Mouse (Mus musculus) midbrain, postnatal 0 days (tissue): Measurements from ENCODE around the gene Snta1. TPM values are rescaled to one million over a fixed set of nuclear protein-coding genes. Genes with fewer than 3 reads are reported as not detected.

Experiments used
- ATAC-seq: fragments of 200-750 bp; cut with Nextera tagmentation; 2 replicates; pipeline ENCODE4 v1.8.0; 2017; ENCODE audit warnings: moderate number of reproducible peaks, mild to moderate bottlenecking, moderate TSS enrichment, moderate library complexity; ENCODE audit not compliant: low FRiP score
- DNase-seq: peaks from one replicate; pipeline ENCODE4 v3.0.0-alpha.2; 2015; ENCODE audit warnings: low spot score
- H3K27ac ChIP-seq: fragments of 300-500 bp; sonication (generic); 2 replicates; pipeline ENCODE4 v1.5.1; 2014; ENCODE audit warnings: low read depth, mild to moderate bottlenecking, low read length, mixed read lengths
- H3K27me3 ChIP-seq: fragments of 300-500 bp; sonication (generic); 2 replicates; pipeline ENCODE4 v1.6.1; 2014; ENCODE audit warnings: low read length, control low read depth, mixed read lengths; ENCODE audit not compliant: insufficient read depth
- H3K36me3 ChIP-seq: fragments of 300-500 bp; sonication (generic); 2 replicates; pipeline ENCODE4 v1.6.1; 2014; ENCODE audit warnings: low read length, control low read depth, mixed read lengths; ENCODE audit not compliant: insufficient read depth
- H3K4me1 ChIP-seq: fragments of 300-500 bp; sonication (generic); 2 replicates; pipeline ENCODE4 v1.6.1; 2014; ENCODE audit warnings: mild to moderate bottlenecking, control low read depth, antibody characterized with exemption, low read length, mixed read lengths; ENCODE audit not compliant: insufficient read depth
- H3K4me2 ChIP-seq: fragments of 300-500 bp; sonication (generic); 2 replicates; pipeline ENCODE4 v1.6.1; 2014; ENCODE audit warnings: low read depth, mild to moderate bottlenecking, low read length, mixed read lengths; ENCODE audit not compliant: poor library complexity, severe bottlenecking
- H3K4me3 ChIP-seq: fragments of 300-500 bp; sonication (generic); 2 replicates; pipeline ENCODE4 v1.5.1; 2014; ENCODE audit warnings: low read depth, mild to moderate bottlenecking, low read length, moderate library complexity
- H3K9ac ChIP-seq: fragments of 300-500 bp; sonication (generic); replicated peaks from 2 replicates; pipeline ENCODE4 v1.6.1; 2014; ENCODE audit warnings: mild to moderate bottlenecking, low read length, moderate library complexity, mixed read lengths; ENCODE audit not compliant: poor library complexity, severe bottlenecking
- H3K9me3 ChIP-seq: fragments of 300-500 bp; sonication (generic); 2 replicates; pipeline ENCODE4 v1.6.1; 2016; ENCODE audit warnings: low read length, control low read depth
- CTCF ChIP-seq: IDR thresholded peaks from 2 replicates; pipeline ENCODE4 v1.5.1; 2016; ENCODE audit warnings: antibody characterized with exemption, mild to moderate bottlenecking
- WGBS: fragments of 180-500 bp; shearing (Covaris S2); extraction: QIAGEN DNeasy Blood & Tissue Kit; methylation state at CpG from one replicate; pipeline ENCODE4 v1.1.7; 2014; 5-methylcytosine and 5-hydroxymethylcytosine counted together
- polyA plus RNA-seq: library from polyadenylated mRNA; unstranded; fragments of >200 nt; fragmentation: Nextera tagmentation; extraction: Ambion mirVana; gene quantifications from 2 replicates; pipeline ENCODE4 v1.2.1, GENCODE M21; 2015
- total RNA-seq: library from RNA; depleted of rRNA; stranded (reverse); fragments of >200 nt; gene quantifications from 2 replicates; pipeline ENCODE4 v1.2.3, GENCODE M21; 2014; rRNA removed

Snta1 gene
- total and polyA plus RNA-seq, 2 experiments from 2014 or later, result 15.8 to 32.0 TPM

DNA sequence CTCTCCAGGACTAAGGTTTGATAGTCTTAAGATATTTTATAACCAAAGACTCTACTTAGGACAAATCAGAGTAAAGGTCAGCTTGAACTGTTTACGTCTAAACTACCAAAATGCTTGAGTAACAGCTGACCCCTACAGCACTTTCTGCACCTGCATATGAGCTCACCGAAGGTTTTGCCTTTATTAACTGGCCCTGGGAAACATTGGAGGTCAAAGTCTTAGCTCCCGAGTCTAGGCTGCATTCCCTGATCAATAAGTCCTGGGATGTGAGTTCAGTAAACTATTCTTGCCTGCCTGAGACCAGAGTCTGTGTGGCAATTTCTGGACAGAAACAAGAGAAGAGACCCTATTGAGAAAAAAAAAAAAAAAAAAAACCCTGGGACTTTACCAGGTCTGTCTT is 59.7 kb downstream of the Snta1 start:
- 92% methylated on average over 3 of the region's 3 CpGs for WGBS
- TF ChIP-seq CTCF, result no peak
- no peak overlapping the region for H3K4me3 ChIP-seq
- H3K27ac ChIP-seq, result no peak overlapping the region
- no peaks in the 10 kb centered on the region for H3K27me3 ChIP-seq
- no peak for ATAC-seq
- no peak overlapping the region for H3K4me2 ChIP-seq
- H3K9ac ChIP-seq, result no peak overlapping the region
- H3K36me3 ChIP-seq, result peaks cover 24% of the 10 kb centered on the region
- H3K4me1 ChIP-seq, result no peaks in the 10 kb centered on the region
- DNase-seq, result no peak
- H3K9me3 ChIP-seq, result no peaks in the 10 kb centered on the region

- Histone ChIP-seq H3K9ac (no peak overlapping the region), H3K4me2 (no peak overlapping the region), H3K27me3 (no peaks in the 10 kb centered on the region), H3K27ac (no peak overlapping the region), H3K36me3 (peaks cover 14% of the 10 kb centered on the region; the same call in 1 of the 2 replicates), H3K4me1 (no peaks in the 10 kb centered on the region), H3K4me3 (no peak overlapping the region), H3K9me3 (no peaks in the 10 kb centered on the region)
- WGBS, result 68% methylated on average over 2 of the region's 2 CpGs
- no peak for DNase-seq
- ATAC-seq, result no peak
- no peak for TF ChIP-seq CTCF
Measured at GRCm38 (mm10) chr2:154339356-154339755, 68.5 kb downstream of the Snta1 start.

GRCm38 (mm10) chr2:154338161-154338560 is 69.7 kb downstream of the Snta1 start:
- Histone ChIP-seq H3K4me3 (no peak overlapping the region), H3K27me3 (no peaks in the 10 kb centered on the region), H3K27ac (no peak overlapping the region), H3K4me1 (no peaks in the 10 kb centered on the region), H3K9ac (no peak overlapping the region), H3K36me3 (peaks cover 14% of the 10 kb centered on the region; the same call in 1 of the 2 replicates), H3K4me2 (no peak overlapping the region), H3K9me3 (no peaks in the 10 kb centered on the region)
- WGBS, result 81% methylated on average over 1 of the region's 1 CpGs
- no peak for DNase-seq
- no peak for ATAC-seq
- no peak for TF ChIP-seq CTCF

- Histone ChIP-seq H3K4me3 (no peak overlapping the region), H3K9me3 (no peaks in the 10 kb centered on the region), H3K27ac (no peak overlapping the region), H3K4me2 (no peak overlapping the region), H3K9ac (no peak overlapping the region), H3K27me3 (no peaks in the 10 kb centered on the region), H3K36me3 (0 out of 2 replicates have a peak, but pooled peaks cover 3% of the 10 kb centered on the region), H3K4me1 (no peaks in the 10 kb centered on the region)
- DNase-seq, result no peak
- ATAC-seq, result no peak
- no peak for TF ChIP-seq CTCF
- 82% methylated on average over 4 of the region's 4 CpGs for WGBS
Measured at GRCm38 (mm10) chr2:154335572-154335971, 72.3 kb downstream of the Snta1 start.

GRCm38 (mm10) chr2:154326852-154327251 is 81.0 kb downstream of the Snta1 start:
- no peaks in the 10 kb centered on the region for H3K36me3 ChIP-seq
- WGBS, result 94% methylated on average over 3 of the region's 3 CpGs

More at GRCm38 (mm10) chr2:154326852-154327251, 81.0 kb downstream of the Snta1 start:
- Histone ChIP-seq H3K9ac (no peak overlapping the region), H3K4me2 (no peak overlapping the region), H3K27ac (no peak overlapping the region), H3K4me3 (no peak overlapping the region), H3K4me1 (no peaks in the 10 kb centered on the region), H3K27me3 (no peaks in the 10 kb centered on the region), H3K9me3 (no peaks in the 10 kb centered on the region)
- no peak for TF ChIP-seq CTCF
- DNase-seq, result no peak
- ATAC-seq, result no peak

Other genes starting within 250 kb of the Snta1 start
- not detected in 2 replicates for gene Bpifa5, start 245.5 kb downstream of the Snta1 start, total RNA-seq
- not detected in 2 replicates for gene Bpifa5, start 245.5 kb downstream of the Snta1 start, polyA plus RNA-seq
- 0.27 and 0.47 TPM in 2 replicates for gene Bpifb1, start 217.3 kb downstream of the Snta1 start, total RNA-seq
- 0.72 and 0.83 TPM in 2 replicates for gene Bpifb1, start 217.3 kb downstream of the Snta1 start, polyA plus RNA-seq
- gene Bpifb5, start 184.4 kb downstream of the Snta1 start, total RNA-seq, result 0.44 and 0.52 TPM in 2 replicates
- 0.27 TPM in 1 of 2 replicates, not detected in the other for gene Bpifb5, start 184.4 kb downstream of the Snta1 start, polyA plus RNA-seq
- not detected in 2 replicates for gene Bpifb9a, start 150.2 kb downstream of the Snta1 start, total RNA-seq
- 0.47 TPM in 1 of 2 replicates, not detected in the other for gene Bpifb9a, start 150.2 kb downstream of the Snta1 start, polyA plus RNA-seq
- 0.38 and 1.3 TPM in 2 replicates for gene Bpifb9b, start 100.9 kb downstream of the Snta1 start, total RNA-seq
- gene Bpifb9b, start 100.9 kb downstream of the Snta1 start, polyA plus RNA-seq, result 1.7 TPM in 1 of 2 replicates, not detected in the other
- 10.8 and 12.4 TPM in 2 replicates for gene Cdk5rap1, start 35.1 kb downstream of the Snta1 start, total RNA-seq
- gene Cdk5rap1, start 35.1 kb downstream of the Snta1 start, polyA plus RNA-seq, result 5.4 and 6.2 TPM in 2 replicates
- gene Cbfa2t2, start 28.4 kb upstream of the Snta1 start, total RNA-seq, result 53.2 and 57.8 TPM in 2 replicates
- 30.0 and 31.3 TPM in 2 replicates for gene Cbfa2t2, start 28.4 kb upstream of the Snta1 start, polyA plus RNA-seq
- 1.6 and 2.5 TPM in 2 replicates for gene 1700003F12Rik, start 139.0 kb upstream of the Snta1 start, total RNA-seq
- 4.0 and 5.3 TPM in 2 replicates for gene 1700003F12Rik, start 139.0 kb upstream of the Snta1 start, polyA plus RNA-seq
- not detected in 2 replicates for gene Actl10, start 143.7 kb upstream of the Snta1 start, total RNA-seq
- 0.11 and 0.16 TPM in 2 replicates for gene Actl10, start 143.7 kb upstream of the Snta1 start, polyA plus RNA-seq
- 23.3 and 27.7 TPM in 2 replicates for gene Necab3, start 150.8 kb upstream of the Snta1 start, total RNA-seq
- gene Necab3, start 150.8 kb upstream of the Snta1 start, polyA plus RNA-seq, result 18.1 and 18.9 TPM in 2 replicates
- gene E2f1, start 161.8 kb upstream of the Snta1 start, total RNA-seq, result 2.0 and 2.3 TPM in 2 replicates
- 2.1 and 2.3 TPM in 2 replicates for gene E2f1, start 161.8 kb upstream of the Snta1 start, polyA plus RNA-seq
- 16.1 and 21.6 TPM in 2 replicates for gene Pxmp4, start 195.6 kb upstream of the Snta1 start, total RNA-seq
- 17.8 and 21.1 TPM in 2 replicates for gene Pxmp4, start 195.6 kb upstream of the Snta1 start, polyA plus RNA-seq
- 7.7 and 10.4 TPM in 2 replicates for gene Zfp341, start 205.2 kb upstream of the Snta1 start, total RNA-seq
- gene Zfp341, start 205.2 kb upstream of the Snta1 start, polyA plus RNA-seq, result 1.2 and 1.5 TPM in 2 replicates
- not detected in 2 replicates for gene 4930519P11Rik, start 205.3 kb upstream of the Snta1 start, total RNA-seq
- gene 4930519P11Rik, start 205.3 kb upstream of the Snta1 start, polyA plus RNA-seq, result 0.35 TPM in 1 of 2 replicates, not detected in the other
- 152 and 156 TPM in 2 replicates for gene Chmp4b, start 243.6 kb upstream of the Snta1 start, total RNA-seq
- gene Chmp4b, start 243.6 kb upstream of the Snta1 start, polyA plus RNA-seq, result 28.1 and 31.7 TPM in 2 replicates